Mouse (Mus musculus) CH12.LX (cell line): ENCODE measurements around the gene Mpz. TPM values are rescaled to one million over a fixed set of nuclear protein-coding genes. Genes with fewer than 3 reads are reported as not detected.

Experiments used
- DNase-seq: peaks from one replicate; pipeline ENCODE4 v3.0.0-alpha.2; 2013; ENCODE audit errors: extremely low read depth
- H3K27ac ChIP-seq: 2 replicates; pipeline ENCODE4 v1.5.1; 2012; ENCODE audit warnings: low read depth, mild to moderate bottlenecking, control low read depth, moderate library complexity; ENCODE audit not compliant: insufficient read depth
- H3K27me3 ChIP-seq: replicated peaks from 2 replicates; pipeline ENCODE3; 2012; ENCODE audit warnings: inconsistent platforms
- H3K36me3 ChIP-seq, 2 experiments: replicated peaks in 1 of 2; 2 replicates each; pipeline versions ENCODE3 to v1.6.1; 2012; ENCODE audit warnings: inconsistent platforms in 1 of 2, low read length in 1 of 2, mild to moderate bottlenecking in 1 of 2, mixed read lengths in 1 of 2, moderate library complexity in 1 of 2; ENCODE audit not compliant: control insufficient read depth in 1 of 2, insufficient read depth in 1 of 2
- H3K4me1 ChIP-seq, 2 experiments: 2 replicates each; pipeline ENCODE4 v1.6.1; 2012; ENCODE audit warnings: inconsistent platforms in 1 of 2, moderate library complexity in 1 of 2; ENCODE audit not compliant: insufficient read depth in 2 of 2, control insufficient read depth in 1 of 2
- H3K4me2 ChIP-seq: 2 replicates; pipeline ENCODE4 v1.6.1; 2012; ENCODE audit warnings: low read depth, mild to moderate bottlenecking, control low read depth; ENCODE audit not compliant: poor library complexity, insufficient read depth, severe bottlenecking
- H3K4me3 ChIP-seq, 3 experiments: fragments of 150-350 bp in 1 of 3; sonication (generic) in 1 of 3; replicated peaks in 1 of 3; 2 replicates each; pipeline versions ENCODE3 to v1.5.1; 2011 to 2012; ENCODE audit warnings: low read depth in 2 of 3, low read length in 2 of 3, mild to moderate bottlenecking in 2 of 3, moderate library complexity in 2 of 3, control low read depth in 1 of 3, improper control_type of control experiment in 1 of 3, inconsistent platforms in 1 of 3, mixed read lengths in 1 of 3; ENCODE audit not compliant: poor library complexity in 1 of 3
- H3K79me2 ChIP-seq: replicated peaks from 2 replicates; pipeline ENCODE4 v1.6.1; 2012; ENCODE audit warnings: mild to moderate bottlenecking, moderate library complexity; ENCODE audit not compliant: control insufficient read depth, poor library complexity, insufficient read depth, severe bottlenecking; ENCODE audit errors: extremely low read depth
- H3K9ac ChIP-seq: 2 replicates; pipeline ENCODE4 v1.6.1; 2012; ENCODE audit warnings: low read depth, mild to moderate bottlenecking, control low read depth, moderate library complexity; ENCODE audit not compliant: insufficient read depth
- H3K9me3 ChIP-seq: replicated peaks from 2 replicates; pipeline ENCODE3; 2012; ENCODE audit warnings: low read length, inconsistent platforms, mixed read lengths
- CHD1 ChIP-seq: IDR thresholded peaks from 2 replicates; pipeline ENCODE4 v1.6.1; 2012; ENCODE audit warnings: low read depth, low read length, improper control_type of control experiment, inconsistent platforms
- CTCF ChIP-seq, 2 experiments: IDR thresholded peaks in 1 of 2; conservative IDR thresholded peaks in 1 of 2; 2 replicates each; pipeline ENCODE4 v1.5.1; 2011 to 2012; ENCODE audit warnings: low read depth in 2 of 2, low read length in 2 of 2, improper control_type of control experiment in 1 of 2, inconsistent platforms in 1 of 2, mild to moderate bottlenecking in 1 of 2, moderate library complexity in 1 of 2
- ELF1 ChIP-seq: IDR thresholded peaks from 2 replicates; pipeline ENCODE4 v1.6.1; 2014; ENCODE audit warnings: low read depth, mild to moderate bottlenecking, inconsistent platforms, low read length, improper control_type of control experiment
- EP300 ChIP-seq: IDR thresholded peaks from 2 replicates; pipeline ENCODE4 v1.6.1; 2011; ENCODE audit warnings: low read length, improper control_type of control experiment
- ETS1 ChIP-seq: conservative IDR thresholded peaks from 2 replicates; pipeline ENCODE4 v1.6.1; 2012; ENCODE audit warnings: low read depth, mild to moderate bottlenecking, inconsistent platforms, low read length, improper control_type of control experiment, moderate library complexity
- GABPA ChIP-seq: IDR thresholded peaks from 2 replicates; pipeline ENCODE4 v1.6.1; 2012; ENCODE audit warnings: low read depth, low read length, improper control_type of control experiment, inconsistent platforms; ENCODE audit not compliant: insufficient replicate concordance
- HCFC1 ChIP-seq: IDR thresholded peaks from 2 replicates; pipeline ENCODE4 v1.6.1; 2012; ENCODE audit warnings: low read depth, mild to moderate bottlenecking, inconsistent platforms, low read length, improper control_type of control experiment
- IRF4 ChIP-seq: IDR thresholded peaks from 2 replicates; pipeline ENCODE4 v1.6.1; 2014; ENCODE audit warnings: low read depth, mild to moderate bottlenecking, inconsistent platforms, low read length, improper control_type of control experiment
- JUN ChIP-seq: IDR thresholded peaks from 2 replicates; pipeline ENCODE4 v1.6.1; 2011; ENCODE audit warnings: low read depth, mild to moderate bottlenecking, low read length, improper control_type of control experiment, moderate library complexity; ENCODE audit not compliant: insufficient read depth
- JUND ChIP-seq: conservative IDR thresholded peaks from 2 replicates; pipeline ENCODE4 v1.6.1; 2011; ENCODE audit warnings: low read depth, low read length, improper control_type of control experiment
- KAT2A ChIP-seq: IDR thresholded peaks from 2 replicates; pipeline ENCODE4 v1.6.1; 2012; ENCODE audit warnings: low read length, improper control_type of control experiment, inconsistent platforms; ENCODE audit not compliant: insufficient replicate concordance
- MEF2A ChIP-seq: IDR thresholded peaks from 2 replicates; pipeline ENCODE4 v1.6.1; 2014; ENCODE audit warnings: low read depth, mild to moderate bottlenecking, inconsistent platforms, low read length, improper control_type of control experiment, borderline replicate concordance
- NELFE ChIP-seq: IDR thresholded peaks from 2 replicates; pipeline ENCODE4 v1.6.1; 2011; ENCODE audit warnings: low read depth, low read length, improper control_type of control experiment
- POLR2A ChIP-seq: IDR thresholded peaks from 2 replicates; pipeline ENCODE4 v1.6.1; 2011; ENCODE audit warnings: low read depth, mild to moderate bottlenecking, improper control_type of control experiment, low read length
- POLR2AphosphoS2 ChIP-seq: IDR thresholded peaks from 2 replicates; pipeline ENCODE4 v1.6.1; 2011; ENCODE audit warnings: low read depth, low read length, improper control_type of control experiment
- RAD21 ChIP-seq: IDR thresholded peaks from 2 replicates; pipeline ENCODE4 v1.6.1; 2011; ENCODE audit warnings: low read depth, mild to moderate bottlenecking, low read length, improper control_type of control experiment, moderate library complexity
- RCOR1 ChIP-seq: conservative IDR thresholded peaks from 2 replicates; pipeline ENCODE4 v1.6.1; 2012; ENCODE audit warnings: low read depth, mild to moderate bottlenecking, inconsistent platforms, low read length, improper control_type of control experiment
- SIN3A ChIP-seq: IDR thresholded peaks from 2 replicates; pipeline ENCODE4 v1.6.1; 2012; ENCODE audit warnings: low read length, improper control_type of control experiment, inconsistent platforms
- SMC3 ChIP-seq: IDR thresholded peaks from 2 replicates; pipeline ENCODE4 v1.6.1; 2011; ENCODE audit warnings: low read depth, low read length, improper control_type of control experiment
- TCF12 ChIP-seq: IDR thresholded peaks from 2 replicates; pipeline ENCODE4 v1.6.1; 2014; ENCODE audit warnings: low read depth, mild to moderate bottlenecking, inconsistent platforms, low read length, improper control_type of control experiment
- UBTF ChIP-seq: IDR thresholded peaks from 2 replicates; pipeline ENCODE4 v1.6.1; 2012; ENCODE audit warnings: low read depth, mild to moderate bottlenecking, inconsistent platforms, low read length, improper control_type of control experiment, moderate library complexity
- ZC3H11A ChIP-seq: IDR thresholded peaks from 2 replicates; pipeline ENCODE4 v1.6.1; 2012; ENCODE audit warnings: low read depth, mild to moderate bottlenecking, inconsistent platforms, low read length, improper control_type of control experiment
- ZNF384 ChIP-seq: IDR thresholded peaks from 2 replicates; pipeline ENCODE4 v1.6.1; 2012; ENCODE audit warnings: low read depth, low read length, improper control_type of control experiment, inconsistent platforms
- dilution Hi-C: fragments of 300-500 bp; cut with MboI; formaldehyde crosslinking; loops from 2 replicates; pipeline ENCODE4 v1.14.3; 2020; ENCODE audit warnings: low sequenced_read_pairs; ENCODE audit not compliant: extremely low pct_unique_long_range_greater_than_20kb, extremely low pct_ligation_motif_present
- in situ Hi-C: fragments of 300-500 bp; cut with MboI; formaldehyde crosslinking; loops from 3 replicates; pipeline ENCODE4 v1.14.3; 2019; ENCODE audit warnings: low sequenced_read_pairs, low pct_ligation_motif_present, low pct_unique_long_range_greater_than_20kb, mixed read lengths
- polyA plus RNA-seq: library from polyadenylated mRNA; unstranded; fragments of >175 nt; gene quantifications from 2 replicates; pipeline ENCODE4 v1.2.1, GENCODE M21; 2012; ENCODE audit warnings: low read depth; ENCODE audit not compliant: insufficient read length
- total RNA-seq, 2 experiments: library from RNA; depleted of rRNA; stranded (reverse); fragments of 300-350 nt in 1 of 2; fragments of >200 nt in 1 of 2; gene quantifications; 2 replicates each; pipeline ENCODE4 v1.2.3; 2012 to 2014

The Mpz gene
- total and polyA plus RNA-seq, 3 experiments = 0.21 to 0.49 TPM; not detected in 1

- TF ChIP-seq GABPA (no peak), UBTF (no peak), CHD1 (no peak), ZC3H11A (no peak), ETS1 (no peak), KAT2A (no peak), ZNF384 (no peak), SMC3 (no peak), EP300 (no peak), SIN3A (no peak), NELFE (no peak), HCFC1 (no peak), JUN (no peak), POLR2A (no peak), POLR2AphosphoS2 (no peak), MEF2A (no peak)
- dilution Hi-C loops = no loop called here
- no peak for DNase-seq
- Histone ChIP-seq H3K4me2 (no peak overlapping the region), H3K4me3 (no peak overlapping the region), H3K79me2 (no peaks in the 10 kb centered on the region), H3K27me3 (peaks cover 15% of the 10 kb centered on the region), H3K9ac (no peak overlapping the region), H3K9me3 (no peaks in the 10 kb centered on the region), H3K36me3 (no peaks in the 10 kb centered on the region), H3K27ac (no peak overlapping the region), H3K4me1 (no peaks in the 10 kb centered on the region)
- in situ Hi-C loops = no loop called here
These were observed 40.3 kb downstream of the Mpz start for GRCm38 (mm10) chr1:171190832-171191231.

DNA sequence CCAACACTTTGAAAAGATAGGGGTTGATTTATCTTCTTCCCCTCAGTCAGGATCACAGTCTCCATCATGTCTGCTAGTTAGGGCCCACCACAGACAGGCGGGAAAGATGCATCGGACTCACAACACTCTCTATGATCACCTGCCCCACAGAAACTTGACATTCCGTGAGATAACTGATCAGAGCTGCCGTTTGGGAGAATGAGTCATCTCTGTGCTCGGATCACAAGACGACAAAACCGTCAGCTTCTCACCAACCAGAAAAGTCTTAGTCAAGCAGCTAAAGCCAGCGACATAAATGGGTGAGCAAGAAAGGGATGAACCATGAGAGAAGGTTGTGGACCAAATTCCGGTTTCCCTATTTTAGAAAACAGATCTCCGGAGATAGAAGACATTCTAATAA is 41.8 kb downstream of the Mpz start:
- Histone ChIP-seq H3K4me1 (no peaks in the 10 kb centered on the region), H3K27ac (no peak overlapping the region), H3K4me3 (no peak overlapping the region), H3K79me2 (no peaks in the 10 kb centered on the region), H3K27me3 (peaks cover 28% of the 10 kb centered on the region), H3K36me3 (no peaks in the 10 kb centered on the region), H3K9me3 (no peaks in the 10 kb centered on the region), H3K4me2 (no peak overlapping the region), H3K9ac (no peak overlapping the region)
- dilution Hi-C loops = no loop called here
- TF ChIP-seq IRF4 (no peak), EP300 (no peak), ELF1 (no peak), POLR2AphosphoS2 (no peak), SMC3 (no peak), CHD1 (no peak), UBTF (no peak), CTCF (conservative IDR thresholded peaks at IDR 0.05 in 1 of 2, IDR thresholded peaks at IDR 0.05 in 1 of 2; ENCODE audit: low read depth in 2 of 2, low read length in 2 of 2) (no peak), TCF12 (no peak), KAT2A (no peak), RCOR1 (no peak), SIN3A (no peak), JUND (no peak), ZNF384 (no peak), RAD21 (no peak)
- DNase-seq = no peak
- in situ Hi-C loops = no loop called here
